Mouse (Mus musculus): Measurements from ENCODE around the gene Slc7a15. TPM values are rescaled to one million over a fixed set of nuclear protein-coding genes. Genes with fewer than 3 reads are reported as not detected.

Slc7a15 gene
- polyA plus RNA-seq, 1 experiment from 2014 or later: not detected

GRCm38 (mm10) chr12:8487959-8488651 lies 110.8 kb downstream of the Slc7a15 start:
- no peak overlapping the region for H3K27ac ChIP-seq (ENCODE audit: low read depth, low read length)
- ATAC-seq (ENCODE audit: low FRiP score): no peak
- no peak overlapping the region for H3K4me2 ChIP-seq (replicated peaks; ENCODE audit: low read depth, low read length)
- WGBS: 77% methylated on average over 5 of the region's 5 CpGs
- DNase-seq (ENCODE audit: low spot score): no peak
- no peak overlapping the region for H3K9ac ChIP-seq (ENCODE audit: low read depth, low read length)
- H3K4me1 ChIP-seq (replicated peaks; ENCODE audit: control insufficient read depth, insufficient read depth, low read length): no peaks in the 10 kb centered on the region
- no peaks in the 10 kb centered on the region for H3K36me3 ChIP-seq (ENCODE audit: control insufficient read depth, insufficient read depth, low read length)
- H3K27me3 ChIP-seq (ENCODE audit: control insufficient read depth, insufficient read depth, low read length): no peaks in the 10 kb centered on the region
- H3K9me3 ChIP-seq (ENCODE audit: control insufficient read depth, low read length): no peaks in the 10 kb centered on the region
- no peak overlapping the region for H3K4me3 ChIP-seq (ENCODE audit: low read depth, low read length)

GRCm38 (mm10) chr12:8487281-8487680 lies 111.6 kb downstream of the Slc7a15 start:
- Histone ChIP-seq H3K9ac (ENCODE audit: low read depth, low read length) (no peak overlapping the region), H3K27me3 (ENCODE audit: control insufficient read depth, insufficient read depth, low read length) (no peaks in the 10 kb centered on the region), H3K4me1 (replicated peaks; ENCODE audit: control insufficient read depth, insufficient read depth, low read length) (no peaks in the 10 kb centered on the region), H3K9me3 (ENCODE audit: control insufficient read depth, low read length) (no peaks in the 10 kb centered on the region), H3K4me3 (ENCODE audit: low read depth, low read length) (no peak overlapping the region), H3K27ac (ENCODE audit: low read depth, low read length) (no peak overlapping the region), H3K36me3 (ENCODE audit: control insufficient read depth, insufficient read depth, low read length) (no peaks in the 10 kb centered on the region), H3K4me2 (replicated peaks; ENCODE audit: low read depth, low read length) (no peak overlapping the region)
- WGBS: 74% methylated on average over 1 of the region's 1 CpGs
- ATAC-seq (ENCODE audit: low FRiP score) (no peak), DNase-seq (ENCODE audit: low spot score) (no peak)

- WGBS: 80% methylated on average over 7 of the region's 7 CpGs
- Histone ChIP-seq H3K36me3 (ENCODE audit: control insufficient read depth, insufficient read depth, low read length) (no peaks in the 10 kb centered on the region), H3K4me2 (replicated peaks; ENCODE audit: low read depth, low read length) (no peak overlapping the region), H3K9ac (ENCODE audit: low read depth, low read length) (no peak overlapping the region), H3K9me3 (ENCODE audit: control insufficient read depth, low read length) (no peaks in the 10 kb centered on the region), H3K27ac (ENCODE audit: low read depth, low read length) (no peak overlapping the region), H3K4me1 (replicated peaks; ENCODE audit: control insufficient read depth, insufficient read depth, low read length) (no peaks in the 10 kb centered on the region), H3K4me3 (ENCODE audit: low read depth, low read length) (no peak overlapping the region), H3K27me3 (ENCODE audit: control insufficient read depth, insufficient read depth, low read length) (no peaks in the 10 kb centered on the region)
- no peak for DNase-seq (ENCODE audit: low spot score)
- ATAC-seq (ENCODE audit: low FRiP score): no peak
These were observed 113.6 kb downstream of the Slc7a15 start for GRCm38 (mm10) chr12:8485247-8485646.

GRCm38 (mm10) chr12:8482169-8482568 lies 116.7 kb downstream of the Slc7a15 start:
- Histone ChIP-seq H3K4me2 (replicated peaks; ENCODE audit: low read depth, low read length) (no peak overlapping the region), H3K4me3 (ENCODE audit: low read depth, low read length) (no peak overlapping the region), H3K36me3 (ENCODE audit: control insufficient read depth, insufficient read depth, low read length) (no peaks in the 10 kb centered on the region), H3K9me3 (ENCODE audit: control insufficient read depth, low read length) (no peaks in the 10 kb centered on the region), H3K27me3 (ENCODE audit: control insufficient read depth, insufficient read depth, low read length) (no peaks in the 10 kb centered on the region), H3K4me1 (replicated peaks; ENCODE audit: control insufficient read depth, insufficient read depth, low read length) (no peaks in the 10 kb centered on the region), H3K27ac (ENCODE audit: low read depth, low read length) (no peak overlapping the region), H3K9ac (ENCODE audit: low read depth, low read length) (no peak overlapping the region)
- no peak for DNase-seq (ENCODE audit: low spot score)
- 73% methylated on average over 2 of the region's 2 CpGs for WGBS
- no peak for ATAC-seq (ENCODE audit: low FRiP score)

Other genes starting within 250 kb of the Slc7a15 start
- gene Rhob, start 99.1 kb downstream of the Slc7a15 start, polyA plus RNA-seq (2014; fragmentation: Nextera tagmentation; extraction: Ambion mirVana): 64.4 and 65.9 TPM in 2 replicates
- gene Pum2, start 75.1 kb upstream of the Slc7a15 start, polyA plus RNA-seq (2014; fragmentation: Nextera tagmentation; extraction: Ambion mirVana): 68.2 and 70.2 TPM in 2 replicates
- 49.3 and 62.4 TPM in 2 replicates for gene Sdc1, start 172.3 kb upstream of the Slc7a15 start, polyA plus RNA-seq (2014; fragmentation: Nextera tagmentation; extraction: Ambion mirVana)